8 mouse cellular contexts compared by ENCODE assay signal in genomic region chr4:43477857-43478533, GRCm38 (mm10). TPM values are rescaled to one million over a fixed set of nuclear protein-coding genes. Genes with fewer than 3 reads are reported as not detected.
A peak's percentile ranks its signal among the peaks of the same experiment; 100 is the strongest.
DNase-seq lines count a peak whose midpoint lies in the region; ATAC-seq lines count a peak whose summit lies in the region.

No protein-coding gene starts in this region.

- intact Hi-C loops in heart, postnatal 25 days (cut with DNase I): loop anchor here (2.0 to 5.0 kb wide), 2 partner anchors 33 to 211 kb away; partner anchors contain the start of gene Atp8b5

- WGBS in forebrain, embryonic 15.5 days: 19% methylated on average over 11 of the region's 11 CpGs
- WGBS in neural tube, embryonic 15.5 days: 16% methylated on average over 11 of the region's 11 CpGs

- H3K9ac ChIP-seq in forebrain, embryonic 15.5 days (replicated peaks): peak overlapping the region; percentile 45
- H3K9ac ChIP-seq in neural tube, embryonic 15.5 days (replicated peaks): no peak overlapping the region

- 0 out of 2 replicates have a peak overlapping the region, but pooled peaks have one; percentile 31 for H3K27ac ChIP-seq in forebrain, embryonic 15.5 days (replicated peaks)
- H3K27ac ChIP-seq in neural tube, embryonic 15.5 days (replicated peaks): no peak overlapping the region; the same call in 1 of the 2 replicates

- peak overlapping the region; percentile 39 for H3K4me3 ChIP-seq in forebrain, embryonic 15.5 days
- peak overlapping the region; percentile 33 for H3K4me3 ChIP-seq in neural tube, embryonic 15.5 days (replicated peaks)

- DNase-seq in ES-CJ7 (ENCODE audit: low read depth, low spot score): peak; percentile 94
- DNase-seq in cerebellum, adult 11-12 months: peak; percentile 88
- peak; percentile 80 for DNase-seq in heart, postnatal 25 days (ENCODE audit: low spot score)
- peak; percentile 74 to 90 for DNase-seq in layer of hippocampus, adult 18-20 months (ENCODE audit: low spot score in 2 of 2)
- DNase-seq in lung, adult 18-20 months: peak; percentile 91 to 94
- DNase-seq in testis, postnatal 10 days (ENCODE audit: low spot score): peak; percentile 90

- H3K4me1 ChIP-seq in forebrain, embryonic 15.5 days: peaks cover 4% of the 10 kb centered on the region; the same call in 1 of the 2 replicates
- H3K4me1 ChIP-seq in neural tube, embryonic 15.5 days: 0 out of 2 replicates have a peak, but pooled peaks cover 4% of the 10 kb centered on the region

- no peaks in the 10 kb centered on the region for H3K27me3 ChIP-seq in forebrain, embryonic 15.5 days
- no peaks in the 10 kb centered on the region for H3K27me3 ChIP-seq in neural tube, embryonic 15.5 days (replicated peaks)

- H3K4me2 ChIP-seq in forebrain, embryonic 15.5 days (replicated peaks): peak overlapping the region; percentile 48
- H3K4me2 ChIP-seq in neural tube, embryonic 15.5 days: peak overlapping the region; percentile 57

- peak; percentile 99 for ATAC-seq in forebrain, embryonic 15.5 days (replicated peaks)
- peak; percentile 94 for ATAC-seq in neural tube, embryonic 15.5 days (ENCODE audit: low FRiP score)

- no peaks in the 10 kb centered on the region for H3K9me3 ChIP-seq in forebrain, embryonic 15.5 days
- H3K9me3 ChIP-seq in neural tube, embryonic 15.5 days (replicated peaks): no peaks in the 10 kb centered on the region

- H3K36me3 ChIP-seq in forebrain, embryonic 15.5 days: no peaks in the 10 kb centered on the region
- no peaks in the 10 kb centered on the region for H3K36me3 ChIP-seq in neural tube, embryonic 15.5 days

RNA-seq across cellular contexts. Expression of gene Sit1, which starts 5.5 kb away (rescaled TPM):
- polyA plus RNA-seq in forebrain, embryonic 15.5 days (2015; fragmentation: Nextera tagmentation; extraction: Ambion mirVana): not detected in 2 replicates
- not detected for total RNA-seq in heart, postnatal 25 days (2021)
- not detected for total RNA-seq in layer of hippocampus, adult 18-20 months (2021)
- 1.9 TPM in 1 of 2 replicates, not detected in the other for polyA plus RNA-seq in neural tube, embryonic 15.5 days (2015; fragmentation: Nextera tagmentation; extraction: Ambion mirVana)

RNA-seq across cellular contexts. Expression of gene Ccdc107, which starts 14.7 kb away (rescaled TPM):
- polyA plus RNA-seq in forebrain, embryonic 15.5 days (2015; fragmentation: Nextera tagmentation; extraction: Ambion mirVana): 61.0 and 61.8 TPM in 2 replicates
- 10 to 100 TPM; 26.6 to 31.8 TPM for total RNA-seq in heart, postnatal 25 days (2021)
- total RNA-seq in layer of hippocampus, adult 18-20 months (2021): 10 to 100 TPM; 27.7 to 29.3 TPM
- polyA plus RNA-seq in neural tube, embryonic 15.5 days (2015; fragmentation: Nextera tagmentation; extraction: Ambion mirVana): 88.9 and 89.8 TPM in 2 replicates

RNA-seq across cellular contexts. Expression of gene Arhgef39, which starts 21.5 kb away (rescaled TPM):
- 17.5 and 25.3 TPM in 2 replicates for polyA plus RNA-seq in forebrain, embryonic 15.5 days (2015; fragmentation: Nextera tagmentation; extraction: Ambion mirVana)
- under 1 TPM; 0.39 to 0.61 TPM for total RNA-seq in heart, postnatal 25 days (2021)
- total RNA-seq in layer of hippocampus, adult 18-20 months (2021): not detected
- 5.9 and 15.4 TPM in 2 replicates for polyA plus RNA-seq in neural tube, embryonic 15.5 days (2015; fragmentation: Nextera tagmentation; extraction: Ambion mirVana)

RNA-seq across cellular contexts. Expression of gene Cd72, which starts 23.6 kb away (rescaled TPM):
- polyA plus RNA-seq in forebrain, embryonic 15.5 days (2015; fragmentation: Nextera tagmentation; extraction: Ambion mirVana): 4.3 TPM in 2 replicates
- under 1 TPM; 0.81 to 0.87 TPM for total RNA-seq in heart, postnatal 25 days (2021)
- not detected for total RNA-seq in layer of hippocampus, adult 18-20 months (2021)
- 4.3 and 6.7 TPM in 2 replicates for polyA plus RNA-seq in neural tube, embryonic 15.5 days (2015; fragmentation: Nextera tagmentation; extraction: Ambion mirVana)

RNA-seq across cellular contexts. Expression of gene Car9, which starts 28.8 kb away (rescaled TPM):
- polyA plus RNA-seq in forebrain, embryonic 15.5 days (2015; fragmentation: Nextera tagmentation; extraction: Ambion mirVana): 0.19 and 0.41 TPM in 2 replicates
- under 1 TPM; 0.31 to 0.34 TPM for total RNA-seq in heart, postnatal 25 days (2021)
- not detected for total RNA-seq in layer of hippocampus, adult 18-20 months (2021)
- 0.17 and 1.3 TPM in 2 replicates for polyA plus RNA-seq in neural tube, embryonic 15.5 days (2015; fragmentation: Nextera tagmentation; extraction: Ambion mirVana)
